Mouse (Mus musculus): ENCODE data around the gene Chek2. TPM values are rescaled to one million over a fixed set of nuclear protein-coding genes. Genes with fewer than 3 reads are reported as not detected.
"Not testable (repeated sequence)": the region's sequence is repeated elsewhere in the genome, so short reads cannot be mapped to it uniquely, and the experiment has no call there.

Gene Chek2
- polyA plus RNA-seq, 1 experiment from 2014 or later: 37.2 TPM

- WGBS (ENCODE audit: insufficient replicate concordance): 90% methylated on average over 5 of the region's 5 CpGs
- Histone ChIP-seq H3K4me3 (replicated peaks) (no peak overlapping the region), H3K9ac (no peak overlapping the region), H3K4me1 (replicated peaks) (peaks cover 26% of the 10 kb centered on the region), H3K36me3 (replicated peaks) (peaks cover 28% of the 10 kb centered on the region), H3K27me3 (no peaks in the 10 kb centered on the region), H3K27ac (replicated peaks) (no peak overlapping the region), H3K4me2 (no peak overlapping the region), H3K9me3 (replicated peaks) (no peaks in the 10 kb centered on the region)
- no peak for ATAC-seq (ENCODE audit: insufficient read depth)
These were observed 38.1 kb downstream of the Chek2 start for GRCm38 (mm10) chr5:110877666-110878505.

GRCm38 (mm10) chr5:110878526-110878925 lies 38.7 kb downstream of the Chek2 start:
- whole genome bisulfite sequencing (ENCODE audit: insufficient replicate concordance): 90% methylated on average over 1 of the region's 1 CpGs
- H3K27ac ChIP-seq (replicated peaks); H3K27me3 ChIP-seq; H3K9ac ChIP-seq; H3K4me2 ChIP-seq; ATAC-seq (ENCODE audit: insufficient read depth); H3K4me3 ChIP-seq (replicated peaks); H3K9me3 ChIP-seq (replicated peaks): not testable (repeated sequence)
- H3K4me1 ChIP-seq (replicated peaks): peaks cover 26% of the 10 kb centered on the region
- H3K36me3 ChIP-seq (replicated peaks): peaks cover 22% of the 10 kb centered on the region

GRCm38 (mm10) chr5:110879042-110879441 lies 39.3 kb downstream of the Chek2 start:
- H3K27ac ChIP-seq (replicated peaks): peak overlapping the region; percentile 26; the same call in 1 of the 2 replicates
- H3K4me2 ChIP-seq: peak overlapping the region; percentile 97
- peak overlapping the region; percentile 80 for H3K9ac ChIP-seq
- H3K36me3 ChIP-seq (replicated peaks): peaks cover 16% of the 10 kb centered on the region
- H3K9me3 ChIP-seq (replicated peaks): no peaks in the 10 kb centered on the region
- WGBS (ENCODE audit: insufficient replicate concordance): 62% methylated on average over 7 of the region's 7 CpGs
- peaks cover 26% of the 10 kb centered on the region for H3K4me1 ChIP-seq (replicated peaks)
- no peak for ATAC-seq (ENCODE audit: insufficient read depth)
- H3K4me3 ChIP-seq (replicated peaks): peak overlapping the region; percentile 84
- H3K27me3 ChIP-seq: no peaks in the 10 kb centered on the region

- Histone ChIP-seq H3K9ac (peak within 1 kb of the TSS; percentile 80), H3K4me1 (replicated peaks) (peaks cover 25% of the 10 kb centered on the region), H3K9me3 (replicated peaks) (no peaks in the 10 kb centered on the region), H3K27ac (replicated peaks) (peak within 1 kb of the TSS; percentile 26; the same call in 1 of the 2 replicates), H3K27me3 (no peaks in the 10 kb centered on the region), H3K4me3 (replicated peaks) (peak within 1 kb of the TSS; percentile 84), H3K36me3 (replicated peaks) (peaks cover 14% of the 10 kb centered on the region), H3K4me2 (peak within 1 kb of the TSS; percentile 97)
- under 1% methylated on average over 100 of the region's 101 CpGs for WGBS (ENCODE audit: insufficient replicate concordance)
- ATAC-seq (ENCODE audit: insufficient read depth): peak; percentile 92
These were observed 40.0 kb downstream of the Chek2 start, which contains the start of gene Ttc28 for GRCm38 (mm10) chr5:110879584-110880374. Ttc28 (plus strand) TSS chr5:110879803.

- no peak for ATAC-seq (ENCODE audit: insufficient read depth)
- H3K27me3 ChIP-seq: no peaks in the 10 kb centered on the region
- no peaks in the 10 kb centered on the region for H3K9me3 ChIP-seq (replicated peaks)
These were observed 48.8 kb downstream of the Chek2 start for GRCm38 (mm10) chr5:110888596-110888995.

GRCm38 (mm10) chr5:110889945-110890344 lies 50.2 kb downstream of the Chek2 start:
- H3K4me2 ChIP-seq: no peak overlapping the region
- H3K36me3 ChIP-seq (replicated peaks): no peaks in the 10 kb centered on the region
- H3K27me3 ChIP-seq: no peaks in the 10 kb centered on the region
- 65% methylated on average over 1 of the region's 1 CpGs for WGBS (ENCODE audit: insufficient replicate concordance)
- no peak overlapping the region for H3K27ac ChIP-seq (replicated peaks)
- H3K4me3 ChIP-seq (replicated peaks): no peak overlapping the region
- ATAC-seq (ENCODE audit: insufficient read depth): no peak
- no peaks in the 10 kb centered on the region for H3K4me1 ChIP-seq (replicated peaks)
- H3K9me3 ChIP-seq (replicated peaks): no peaks in the 10 kb centered on the region
- no peak overlapping the region for H3K9ac ChIP-seq

More at GRCm38 (mm10) chr5:110888596-110888995, 48.8 kb downstream of the Chek2 start:
- no peaks in the 10 kb centered on the region for H3K36me3 ChIP-seq (replicated peaks)
- H3K27ac ChIP-seq (replicated peaks): no peak overlapping the region
- H3K9ac ChIP-seq: no peak overlapping the region
- H3K4me2 ChIP-seq: no peak overlapping the region
- H3K4me3 ChIP-seq (replicated peaks): no peak overlapping the region
- H3K4me1 ChIP-seq (replicated peaks): no peaks in the 10 kb centered on the region
- 66% methylated on average over 4 of the region's 4 CpGs for WGBS (ENCODE audit: insufficient replicate concordance)

- Histone ChIP-seq H3K27ac (replicated peaks) (no peak overlapping the region), H3K27me3 (no peaks in the 10 kb centered on the region), H3K4me3 (replicated peaks) (no peak overlapping the region), H3K4me2 (no peak overlapping the region), H3K4me1 (replicated peaks) (no peaks in the 10 kb centered on the region), H3K36me3 (replicated peaks) (no peaks in the 10 kb centered on the region), H3K9me3 (replicated peaks) (no peaks in the 10 kb centered on the region), H3K9ac (no peak overlapping the region)
- WGBS (ENCODE audit: insufficient replicate concordance): 68% methylated on average over 3 of the region's 3 CpGs
- ATAC-seq (ENCODE audit: insufficient read depth): no peak
These were observed 50.8 kb downstream of the Chek2 start for GRCm38 (mm10) chr5:110890561-110890960.

- 60% methylated on average over 7 of the region's 7 CpGs for WGBS (ENCODE audit: insufficient replicate concordance)
- Histone ChIP-seq H3K27me3 (no peaks in the 10 kb centered on the region), H3K9me3 (replicated peaks) (no peaks in the 10 kb centered on the region), H3K36me3 (replicated peaks) (no peaks in the 10 kb centered on the region), H3K9ac (no peak overlapping the region), H3K4me3 (replicated peaks) (no peak overlapping the region), H3K4me2 (no peak overlapping the region), H3K27ac (replicated peaks) (no peak overlapping the region), H3K4me1 (replicated peaks) (no peaks in the 10 kb centered on the region)
- no peak for ATAC-seq (ENCODE audit: insufficient read depth)
These were observed 57.5 kb downstream of the Chek2 start for GRCm38 (mm10) chr5:110897114-110897788.

- Histone ChIP-seq H3K9ac (no peak overlapping the region), H3K4me2 (no peak overlapping the region), H3K4me1 (replicated peaks) (no peaks in the 10 kb centered on the region), H3K27ac (replicated peaks) (no peak overlapping the region), H3K9me3 (replicated peaks) (no peaks in the 10 kb centered on the region), H3K4me3 (replicated peaks) (no peak overlapping the region), H3K36me3 (replicated peaks) (no peaks in the 10 kb centered on the region), H3K27me3 (no peaks in the 10 kb centered on the region)
- WGBS (ENCODE audit: insufficient replicate concordance): 65% methylated on average over 7 of the region's 7 CpGs
- ATAC-seq (ENCODE audit: insufficient read depth): no peak
These were observed 58.4 kb downstream of the Chek2 start for GRCm38 (mm10) chr5:110898169-110898568.

GRCm38 (mm10) chr5:110898785-110899184 lies 59.0 kb downstream of the Chek2 start:
- Histone ChIP-seq H3K4me1 (replicated peaks) (no peaks in the 10 kb centered on the region), H3K36me3 (replicated peaks) (no peaks in the 10 kb centered on the region), H3K4me3 (replicated peaks) (no peak overlapping the region), H3K27me3 (no peaks in the 10 kb centered on the region), H3K9me3 (replicated peaks) (no peaks in the 10 kb centered on the region), H3K9ac (no peak overlapping the region), H3K4me2 (no peak overlapping the region), H3K27ac (replicated peaks) (no peak overlapping the region)
- no peak for ATAC-seq (ENCODE audit: insufficient read depth)
- WGBS (ENCODE audit: insufficient replicate concordance): 68% methylated on average over 4 of the region's 4 CpGs

- no peak overlapping the region for H3K4me2 ChIP-seq
- no peaks in the 10 kb centered on the region for H3K36me3 ChIP-seq (replicated peaks)
- no peaks in the 10 kb centered on the region for H3K27me3 ChIP-seq
- H3K9me3 ChIP-seq (replicated peaks): no peaks in the 10 kb centered on the region
- H3K4me1 ChIP-seq (replicated peaks): no peaks in the 10 kb centered on the region
- no peak overlapping the region for H3K27ac ChIP-seq (replicated peaks)
- no peak for ATAC-seq (ENCODE audit: insufficient read depth)
- H3K9ac ChIP-seq: no peak overlapping the region
- no peak overlapping the region for H3K4me3 ChIP-seq (replicated peaks)
These were observed 60.6 kb downstream of the Chek2 start for GRCm38 (mm10) chr5:110900331-110900730.
